Mouse (Mus musculus): Measurements from ENCODE around the gene Sec61b.

DNA sequence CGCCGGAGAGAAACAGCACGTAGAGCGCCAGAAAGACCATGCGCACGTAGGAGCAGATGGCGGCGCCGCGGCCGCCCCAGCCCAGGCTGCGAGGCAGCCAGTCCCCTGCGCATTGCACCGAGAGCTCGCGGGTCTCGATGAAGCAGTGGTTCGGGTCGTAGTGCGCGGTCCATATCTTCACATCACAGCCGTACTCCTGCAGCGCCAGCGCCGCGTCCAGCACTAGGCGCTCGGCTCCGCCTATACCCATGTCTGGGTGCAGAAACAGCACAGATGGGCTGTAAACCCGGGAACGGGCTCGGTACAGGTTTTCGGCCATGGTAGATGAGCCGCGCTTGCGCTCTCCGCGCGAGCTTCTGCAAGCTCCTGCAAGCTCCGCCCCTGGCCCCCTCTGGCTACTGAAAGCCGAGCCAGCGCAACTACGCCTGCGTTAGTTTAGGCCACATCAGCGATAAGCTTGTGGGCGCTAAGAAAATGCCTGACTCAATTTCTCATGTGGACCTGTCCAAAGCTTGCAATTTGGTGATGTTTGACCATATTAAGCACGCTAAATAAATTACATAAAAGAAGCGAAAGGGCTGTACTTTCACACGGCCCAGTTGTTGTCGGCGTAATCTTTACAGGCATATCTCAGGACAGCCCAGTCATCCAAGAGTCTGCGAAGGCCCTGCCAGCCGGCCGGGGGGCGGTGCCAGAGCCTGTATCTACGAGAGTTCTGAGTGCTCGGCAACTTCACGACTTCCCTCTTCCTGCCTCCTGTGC is at the start of gene Sec61b, which contains the start of gene Alg2:
- TF ChIP-seq RCOR1 (conservative IDR thresholded peaks at IDR 0.05; ENCODE audit: low read depth, low read length) (no peak), CTCF (conservative IDR thresholded peaks at IDR 0.05 in 1 of 2, IDR thresholded peaks at IDR 0.05 in 1 of 2; ENCODE audit: low read depth in 2 of 2, low read length in 2 of 2) (no peak; a peak in 1 of 4 replicates), POLR2A (IDR thresholded peaks at IDR 0.05; ENCODE audit: low read depth, low read length) (peak; percentile 83), EP300 (IDR thresholded peaks at IDR 0.05; ENCODE audit: low read length) (no peak), ELF1 (IDR thresholded peaks at IDR 0.05; ENCODE audit: low read depth, low read length) (peak; percentile 76), TBP (conservative IDR thresholded peaks at IDR 0.05; ENCODE audit: low read depth, low read length) (peak; percentile 86), UBTF (IDR thresholded peaks at IDR 0.05; ENCODE audit: low read depth, low read length) (no peak; the same call in 1 of the 2 replicates), TCF12 (IDR thresholded peaks at IDR 0.05; ENCODE audit: low read depth, low read length) (peak; percentile 71), ZC3H11A (IDR thresholded peaks at IDR 0.05; ENCODE audit: low read depth, low read length) (no peak), ZMIZ1 (IDR thresholded peaks at IDR 0.05; ENCODE audit: low read depth, low read length) (peak; percentile 93), USF1 (IDR thresholded peaks at IDR 0.05; ENCODE audit: low read depth, low read length) (no peak), GABPA (IDR thresholded peaks at IDR 0.05; ENCODE audit: insufficient replicate concordance, low read depth, low read length) (no peak), MEF2A (IDR thresholded peaks at IDR 0.05; ENCODE audit: borderline replicate concordance, low read depth, low read length) (0 out of 2 replicates have a peak, but pooled peaks have one; percentile 34), JUND (conservative IDR thresholded peaks at IDR 0.05; ENCODE audit: low read depth, low read length) (no peak)
